Mouse (Mus musculus): ENCODE results near the gene Otof. TPM values are rescaled to one million over a fixed set of nuclear protein-coding genes. Genes with fewer than 3 reads are reported as not detected.

Otof gene
- total and polyA plus RNA-seq, 3 experiments: 0.04 to 0.07 TPM; not detected in 1

- Histone ChIP-seq H3K79me2 (replicated peaks; ENCODE audit: control insufficient read depth, extremely low read depth, insufficient read depth, poor library complexity, severe bottlenecking) (no peaks in the 10 kb centered on the region), H3K4me2 (ENCODE audit: insufficient read depth, low read depth, poor library complexity, severe bottlenecking) (no peak overlapping the region), H3K36me3 (replicated peaks in 1 of 2; ENCODE audit: control insufficient read depth in 1 of 2, insufficient read depth in 1 of 2, low read length in 1 of 2) (no peaks in the 10 kb centered on the region), H3K27ac (ENCODE audit: insufficient read depth, low read depth) (no peak overlapping the region), H3K4me1 (ENCODE audit: control insufficient read depth in 1 of 2, insufficient read depth in 2 of 2) (no peaks in the 10 kb centered on the region), H3K9ac (ENCODE audit: insufficient read depth, low read depth) (no peak overlapping the region), H3K9me3 (replicated peaks; ENCODE audit: low read length) (no peaks in the 10 kb centered on the region), H3K4me3 (replicated peaks in 1 of 3; ENCODE audit: low read depth in 2 of 3, low read length in 2 of 3, poor library complexity in 1 of 3) (no peak overlapping the region), H3K27me3 (replicated peaks) (peaks cover 64% of the 10 kb centered on the region)
- no peak for DNase-seq (ENCODE audit: extremely low read depth)
- dilution Hi-C loops (cut with MboI; ENCODE audit: extremely low pct_ligation_motif_present, extremely low pct_unique_long_range_greater_than_20kb, low sequenced_read_pairs): no loop called here
- in situ Hi-C loops (cut with MboI; ENCODE audit: low pct_ligation_motif_present, low pct_unique_long_range_greater_than_20kb, low sequenced_read_pairs): no loop called here
- TF ChIP-seq USF1 (IDR thresholded peaks at IDR 0.05; ENCODE audit: low read depth, low read length): no peak
- no peak for TF ChIP-seq MAX (IDR thresholded peaks at IDR 0.05; ENCODE audit: low read length)
- no peak for TF ChIP-seq RAD21 (IDR thresholded peaks at IDR 0.05; ENCODE audit: low read depth, low read length)
- TF ChIP-seq KAT2A (IDR thresholded peaks at IDR 0.05; ENCODE audit: insufficient replicate concordance, low read length): no peak
- TF ChIP-seq UBTF (IDR thresholded peaks at IDR 0.05; ENCODE audit: low read depth, low read length): no peak
- TF ChIP-seq MYC (IDR thresholded peaks at IDR 0.05; ENCODE audit: low read depth, low read length): no peak
- TF ChIP-seq RCOR1 (conservative IDR thresholded peaks at IDR 0.05; ENCODE audit: low read depth, low read length): no peak
Observed at GRCm38 (mm10) chr5:30411524-30411923, 50.2 kb downstream of the Otof start.

DNA sequence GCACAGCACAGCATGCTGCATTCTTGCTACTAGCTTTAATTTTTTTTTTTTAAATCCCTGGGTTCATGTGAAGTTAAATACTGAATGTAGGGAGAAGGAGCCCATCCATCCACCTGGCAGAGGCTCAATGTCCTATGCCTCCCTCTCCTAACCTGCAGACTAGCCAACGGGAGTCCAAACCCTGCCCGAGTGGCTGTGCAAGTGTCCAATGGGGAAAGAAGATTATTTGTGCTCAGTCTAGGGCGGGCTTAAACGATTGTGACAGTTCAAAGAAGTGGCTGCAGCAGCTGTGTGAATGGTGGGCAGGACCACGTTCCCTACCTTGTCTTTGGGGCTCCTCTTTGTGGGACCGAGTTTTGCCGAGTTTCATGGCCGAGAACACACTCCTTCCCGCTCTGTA lies 54.9 kb downstream of the Otof start:
- H3K79me2 ChIP-seq (replicated peaks; ENCODE audit: control insufficient read depth, extremely low read depth, insufficient read depth, poor library complexity, severe bottlenecking): no peaks in the 10 kb centered on the region
- peaks cover 46% of the 10 kb centered on the region for H3K27me3 ChIP-seq (replicated peaks)
- dilution Hi-C loops (cut with MboI; ENCODE audit: extremely low pct_ligation_motif_present, extremely low pct_unique_long_range_greater_than_20kb, low sequenced_read_pairs): no loop called here
- H3K36me3 ChIP-seq (replicated peaks in 1 of 2; ENCODE audit: control insufficient read depth in 1 of 2, insufficient read depth in 1 of 2, low read length in 1 of 2): no peaks in the 10 kb centered on the region
- DNase-seq (ENCODE audit: extremely low read depth): no peak
- H3K9me3 ChIP-seq (replicated peaks; ENCODE audit: low read length): no peaks in the 10 kb centered on the region
- H3K4me3 ChIP-seq (replicated peaks in 1 of 3; ENCODE audit: low read depth in 2 of 3, low read length in 2 of 3, poor library complexity in 1 of 3): no peak overlapping the region
- no peak overlapping the region for H3K4me2 ChIP-seq (ENCODE audit: insufficient read depth, low read depth, poor library complexity, severe bottlenecking)
- H3K9ac ChIP-seq (ENCODE audit: insufficient read depth, low read depth): no peak overlapping the region
- 0 out of 4 replicates have a peak, but pooled peaks cover 0 to 4% of the 10 kb centered on the region in 2 experiments for H3K4me1 ChIP-seq (ENCODE audit: control insufficient read depth in 1 of 2, insufficient read depth in 2 of 2)
- in situ Hi-C loops (cut with MboI; ENCODE audit: low pct_ligation_motif_present, low pct_unique_long_range_greater_than_20kb, low sequenced_read_pairs): no loop called here
- H3K27ac ChIP-seq (ENCODE audit: insufficient read depth, low read depth): no peak overlapping the region
- TF ChIP-seq SMC3 (IDR thresholded peaks at IDR 0.05; ENCODE audit: low read depth, low read length) (no peak), TBP (conservative IDR thresholded peaks at IDR 0.05; ENCODE audit: low read depth, low read length) (no peak), MEF2A (IDR thresholded peaks at IDR 0.05; ENCODE audit: borderline replicate concordance, low read depth, low read length) (no peak), RCOR1 (conservative IDR thresholded peaks at IDR 0.05; ENCODE audit: low read depth, low read length) (no peak), MYC (IDR thresholded peaks at IDR 0.05; ENCODE audit: low read depth, low read length) (no peak), POLR2A (IDR thresholded peaks at IDR 0.05; ENCODE audit: low read depth, low read length) (no peak), TCF12 (IDR thresholded peaks at IDR 0.05; ENCODE audit: low read depth, low read length) (no peak), USF2 (conservative IDR thresholded peaks at IDR 0.05; ENCODE audit: low read depth, low read length) (no peak), EP300 (IDR thresholded peaks at IDR 0.05; ENCODE audit: low read length) (no peak), MXI1 (IDR thresholded peaks at IDR 0.05; ENCODE audit: low read depth, low read length) (no peak), JUN (IDR thresholded peaks at IDR 0.05; ENCODE audit: insufficient read depth, low read depth, low read length) (no peak), ZKSCAN1 (IDR thresholded peaks at IDR 0.05; ENCODE audit: borderline replicate concordance, low read depth, low read length) (no peak), GABPA (IDR thresholded peaks at IDR 0.05; ENCODE audit: insufficient replicate concordance, low read depth, low read length) (no peak), JUND (conservative IDR thresholded peaks at IDR 0.05; ENCODE audit: low read depth, low read length) (no peak), RAD21 (IDR thresholded peaks at IDR 0.05; ENCODE audit: low read depth, low read length) (no peak), UBTF (IDR thresholded peaks at IDR 0.05; ENCODE audit: low read depth, low read length) (no peak), USF1 (IDR thresholded peaks at IDR 0.05; ENCODE audit: low read depth, low read length) (no peak)
